Mouse (Mus musculus) granulocyte monocyte progenitor cell, adult 5-6 weeks (primary cell): ENCODE measurements around the gene Gm11037. TPM values are rescaled to one million over a fixed set of nuclear protein-coding genes. Genes with fewer than 3 reads are reported as not detected.
A peak's percentile ranks its signal among the peaks of the same experiment; 100 is the strongest.
"Not testable (repeated sequence)": the region's sequence is repeated elsewhere in the genome, so short reads cannot be mapped to it uniquely, and the experiment has no call there.

Experiments
- ATAC-seq: replicated peaks from 2 replicates; pipeline ENCODE4 v1.8.0; 2016; ENCODE audit warnings: mild to moderate bottlenecking, moderate TSS enrichment, inconsistent platforms; ENCODE audit not compliant: poor library complexity, severe bottlenecking
- total RNA-seq, 2 experiments: library from RNA; stranded (forward) in 1 of 2; stranded (reverse) in 1 of 2; fragments of 200-712, 200-1000 nt in 1 of 2; fragments of >200 nt in 1 of 2; fragmentation: Nextera tagmentation in 1 of 2; gene quantifications; 2 replicates each; pipeline ENCODE4 v1.2.3; 2014 to 2017

Gene Gm11037
- total RNA-seq (2014; fragmentation: Nextera tagmentation) (not detected in 2 replicates), total RNA-seq (2017) (not detected in 2 replicates)

GRCm38 (mm10) chr2:131132930-131133547 is at the start of gene Gm11037:
Gm11037 (plus strand) TSS chr2:131133497.
- ATAC-seq = no peak

GRCm38 (mm10) chr2:131084206-131084605 is 49.1 kb upstream of the Gm11037 start:
- no peak for ATAC-seq

GRCm38 (mm10) chr2:131086667-131087390 is 46.5 kb upstream of the Gm11037 start, which contains the start of gene Siglec1:
Siglec1 (minus strand) TSS chr2:131086765.
- ATAC-seq = peak; percentile 39

- peak; percentile 49 for ATAC-seq
Observed at GRCm38 (mm10) chr2:131088581-131088980, 44.7 kb upstream of the Gm11037 start.

GRCm38 (mm10) chr2:131089634-131090033 is 43.7 kb upstream of the Gm11037 start:
- peak; percentile 56 for ATAC-seq

- ATAC-seq = peak; percentile 64
Observed at GRCm38 (mm10) chr2:131090852-131091251, 42.4 kb upstream of the Gm11037 start.

GRCm38 (mm10) chr2:131093577-131093976 is 39.7 kb upstream of the Gm11037 start:
- ATAC-seq = no peak

- peak; percentile 62; the same call in 1 of the 2 replicates for ATAC-seq
Observed at GRCm38 (mm10) chr2:131094823-131095222, 38.5 kb upstream of the Gm11037 start.

- ATAC-seq = peak; percentile 68
Observed at GRCm38 (mm10) chr2:131096101-131096795, 37.0 kb upstream of the Gm11037 start.

GRCm38 (mm10) chr2:131097087-131097486 is 36.2 kb upstream of the Gm11037 start:
- no peak for ATAC-seq

- no peak for ATAC-seq
Observed at GRCm38 (mm10) chr2:131101530-131101929, 31.8 kb upstream of the Gm11037 start.

GRCm38 (mm10) chr2:131104021-131104420 is 29.3 kb upstream of the Gm11037 start:
- no peak for ATAC-seq

- not testable (repeated sequence) for ATAC-seq
Observed at GRCm38 (mm10) chr2:131105061-131105460, 28.2 kb upstream of the Gm11037 start.

GRCm38 (mm10) chr2:131105989-131106388 is 27.3 kb upstream of the Gm11037 start:
- ATAC-seq = no peak; the same call in 1 of the 2 replicates

- ATAC-seq = no peak
Observed at GRCm38 (mm10) chr2:131118968-131119574, 14.2 kb upstream of the Gm11037 start.

- ATAC-seq = peak; percentile 75
Observed at GRCm38 (mm10) chr2:131124166-131124565, 9.1 kb upstream of the Gm11037 start.

GRCm38 (mm10) chr2:131125157-131125963 is 7.9 kb upstream of the Gm11037 start:
- no peak for ATAC-seq

- no peak for ATAC-seq
Observed at GRCm38 (mm10) chr2:131125964-131126815, 7.1 kb upstream of the Gm11037 start.
